9 mouse cellular contexts compared by ENCODE assay signal in the genomic region with DNA sequence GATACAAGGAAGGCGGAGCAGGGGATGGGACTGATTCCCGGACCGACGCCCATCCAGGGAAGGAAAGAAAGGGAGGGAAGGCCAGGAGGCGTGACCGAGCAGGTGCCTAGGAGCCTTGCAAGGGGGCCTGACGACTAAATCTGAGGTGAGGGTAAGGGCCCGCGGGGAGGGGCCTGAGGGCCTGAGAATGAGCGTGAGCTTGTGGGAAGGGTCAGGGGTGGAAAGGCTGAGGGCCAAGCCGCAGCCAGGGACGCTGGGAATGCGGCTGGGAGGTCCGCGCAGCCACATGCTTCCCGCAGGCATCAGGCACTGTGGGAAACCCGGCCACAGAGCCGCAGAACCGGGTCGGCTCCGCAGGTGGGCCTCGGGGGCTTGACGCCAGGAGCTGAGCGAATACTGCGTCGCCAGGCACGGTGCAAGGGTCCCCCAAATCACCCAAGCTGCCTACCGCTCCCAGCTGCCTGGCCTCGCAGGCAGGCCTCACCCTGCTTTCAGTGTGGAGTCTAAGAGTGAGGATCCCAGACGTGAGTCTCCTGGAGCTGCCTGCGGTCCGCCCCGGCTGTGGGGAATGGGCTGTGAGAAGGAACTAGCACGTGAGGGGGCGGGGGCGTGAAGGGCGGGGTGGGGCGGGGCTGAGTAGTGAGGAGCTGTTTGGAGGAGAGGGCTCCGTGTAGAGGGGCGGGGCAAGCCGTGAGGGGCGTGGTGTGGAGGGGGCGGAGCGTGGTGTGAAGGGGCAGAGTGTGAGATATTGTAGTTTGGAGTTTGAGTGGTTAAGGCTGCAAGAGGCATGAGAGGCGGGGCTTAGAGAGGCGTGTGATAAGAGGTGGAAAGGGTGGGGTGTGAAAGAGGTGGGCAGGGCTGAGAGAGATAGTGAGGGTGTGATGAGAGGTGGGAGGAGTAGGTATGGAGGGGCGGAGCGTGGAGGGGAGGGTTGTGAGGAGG. TPM values are rescaled to one million over a fixed set of nuclear protein-coding genes. Genes with fewer than 3 reads are reported as not detected.
DNase-seq lines count a peak whose midpoint lies in the region; ATAC-seq lines count a peak whose summit lies in the region.
"Had no signal": no experiment of that assay in that cellular context is flagged by ENCODE, and none has a peak within 500 bp of the region (broad histone marks: within the 10 kb centered on the region; RNA-seq: fewer than 3 reads in every experiment).

No protein-coding gene starts in this region.

- no peak overlapping the region for H3K9ac ChIP-seq in kidney, embryonic 15.5 days
- no peak overlapping the region for H3K9ac ChIP-seq in intestine, embryonic 14.5 days (ENCODE audit: low read length)
- H3K9ac ChIP-seq in neural tube, embryonic 12.5 days = no peak overlapping the region

- H3K4me2 ChIP-seq in kidney, embryonic 15.5 days = peak overlapping the region; percentile 27; the same call in 1 of the 2 replicates
- no peak overlapping the region for H3K4me2 ChIP-seq in intestine, embryonic 14.5 days (ENCODE audit: low read length)
- peak overlapping the region; percentile 44 for H3K4me2 ChIP-seq in neural tube, embryonic 12.5 days (replicated peaks)

- peaks cover 29% of the 10 kb centered on the region for H3K27me3 ChIP-seq in kidney, embryonic 15.5 days
- peaks cover 10% of the 10 kb centered on the region; the same call in 1 of the 2 replicates for H3K27me3 ChIP-seq in intestine, embryonic 14.5 days (replicated peaks; ENCODE audit: control insufficient read depth, insufficient read depth, low read length)
- H3K27me3 ChIP-seq in neural tube, embryonic 12.5 days (replicated peaks) = peaks cover 11% of the 10 kb centered on the region; the same call in 1 of the 2 replicates

- no peaks in the 10 kb centered on the region; the same call in 1 of the 2 replicates for H3K4me1 ChIP-seq in kidney, embryonic 15.5 days
- no peaks in the 10 kb centered on the region for H3K4me1 ChIP-seq in intestine, embryonic 14.5 days (replicated peaks; ENCODE audit: control insufficient read depth, insufficient read depth, low read length)
- 0 out of 2 replicates have a peak, but pooled peaks cover 6% of the 10 kb centered on the region for H3K4me1 ChIP-seq in neural tube, embryonic 12.5 days

- no peak overlapping the region for H3K27ac ChIP-seq in kidney, embryonic 15.5 days
- H3K27ac ChIP-seq in intestine, embryonic 14.5 days (ENCODE audit: low read depth) = no peak overlapping the region
- no peak overlapping the region for H3K27ac ChIP-seq in neural tube, embryonic 12.5 days

- H3K9me3 ChIP-seq in kidney, embryonic 15.5 days (replicated peaks) = no peaks in the 10 kb centered on the region
- no peaks in the 10 kb centered on the region for H3K9me3 ChIP-seq in intestine, embryonic 14.5 days (ENCODE audit: control insufficient read depth, low read length)
- H3K9me3 ChIP-seq in neural tube, embryonic 12.5 days = no peaks in the 10 kb centered on the region

- peak; percentile 64 for ATAC-seq in kidney, embryonic 15.5 days (replicated peaks; ENCODE audit: low FRiP score)
- ATAC-seq in common myeloid progenitor, adult 5-6 weeks (replicated peaks; ENCODE audit: low read depth, poor library complexity, severe bottlenecking) = peak; percentile 62
- peak; percentile 43; the same call in 1 of the 2 replicates for ATAC-seq in intestine, embryonic 14.5 days (replicated peaks; ENCODE audit: low FRiP score, low TSS enrichment, low read depth)
- ATAC-seq in neural tube, embryonic 12.5 days (ENCODE audit: low FRiP score, low read depth) = peak; percentile 63

- 40% methylated on average over 48 of the region's 48 CpGs for WGBS in kidney, embryonic 15.5 days
- 35% methylated on average over 48 of the region's 48 CpGs for WGBS in intestine, embryonic 14.5 days
- WGBS in neural tube, embryonic 12.5 days = 38% methylated on average over 48 of the region's 48 CpGs

- H3K36me3 ChIP-seq in kidney, embryonic 15.5 days = no peaks in the 10 kb centered on the region
- H3K36me3 ChIP-seq in intestine, embryonic 14.5 days (ENCODE audit: control insufficient read depth, insufficient read depth, low read length) = no peaks in the 10 kb centered on the region
- H3K36me3 ChIP-seq in neural tube, embryonic 12.5 days = no peaks in the 10 kb centered on the region

- H3K4me3 ChIP-seq in kidney, embryonic 15.5 days (replicated peaks) = no peak overlapping the region
- no peak overlapping the region for H3K4me3 ChIP-seq in intestine, embryonic 14.5 days (ENCODE audit: low read depth, low read length)
- peak overlapping the region; percentile 3; the same call in 1 of the 2 replicates for H3K4me3 ChIP-seq in neural tube, embryonic 12.5 days
- H3K4me3 ChIP-seq: megakaryocyte, embryonic 14.5 days had no signal

- DNase-seq in kidney, postnatal 25 days = no peak
- DNase-seq in intestine, embryonic 14.5 days (ENCODE audit: low spot score) = no peak
- no peak for DNase-seq in urinary bladder, adult 2 months (ENCODE audit: low spot score)
- DNase-seq in adrenal gland, postnatal 4 days (ENCODE audit: low spot score in 2 of 2) = no peak
- DNase-seq in heart, adult 9 months (ENCODE audit: low spot score in 2 of 2) = no peak

RNA-seq across cellular contexts. Expression of a gene that starts 2.0 kb away (rescaled TPM):
- polyA plus RNA-seq in kidney, embryonic 15.5 days (2015; fragmentation: Nextera tagmentation; extraction: Ambion mirVana) = not detected in 2 replicates
- total RNA-seq in common myeloid progenitor, adult 5-6 weeks (2017) = not detected in 2 replicates
- polyA plus RNA-seq in intestine, embryonic 14.5 days (2014; fragmentation: Nextera tagmentation; extraction: Ambion mirVana) = not detected in 2 replicates
- polyA plus RNA-seq in neural tube, embryonic 12.5 days (2016; fragmentation: Nextera tagmentation; extraction: Ambion mirVana) = 0.11 TPM in 1 of 2 replicates, not detected in the other
- polyA plus RNA-seq in urinary bladder, adult 2 months (2012; rRNA removed) = not detected in 2 replicates
- not detected for total RNA-seq in adrenal gland, postnatal 4 days (2021)

RNA-seq across cellular contexts. Expression of a gene that starts 31.5 kb away (rescaled TPM):
- 0.95 and 1.5 TPM in 2 replicates for polyA plus RNA-seq in kidney, embryonic 15.5 days (2015; fragmentation: Nextera tagmentation; extraction: Ambion mirVana)
- not detected in 2 replicates for total RNA-seq in common myeloid progenitor, adult 5-6 weeks (2017)
- polyA plus RNA-seq in intestine, embryonic 14.5 days (2014; fragmentation: Nextera tagmentation; extraction: Ambion mirVana) = 2.3 and 2.7 TPM in 2 replicates
- polyA plus RNA-seq in neural tube, embryonic 12.5 days (2016; fragmentation: Nextera tagmentation; extraction: Ambion mirVana) = 12.6 and 14.2 TPM in 2 replicates
- 0.27 and 0.39 TPM in 2 replicates for polyA plus RNA-seq in urinary bladder, adult 2 months (2012; rRNA removed)
- 1 to 10 TPM; 1.6 TPM for total RNA-seq in adrenal gland, postnatal 4 days (2021)

RNA-seq across cellular contexts. Expression of a gene that starts 37.9 kb away (rescaled TPM):
- 0.59 and 0.95 TPM in 2 replicates for polyA plus RNA-seq in kidney, embryonic 15.5 days (2015; fragmentation: Nextera tagmentation; extraction: Ambion mirVana)
- total RNA-seq in common myeloid progenitor, adult 5-6 weeks (2017) = not detected in 2 replicates
- polyA plus RNA-seq in intestine, embryonic 14.5 days (2014; fragmentation: Nextera tagmentation; extraction: Ambion mirVana) = 2.4 and 2.8 TPM in 2 replicates
- polyA plus RNA-seq in neural tube, embryonic 12.5 days (2016; fragmentation: Nextera tagmentation; extraction: Ambion mirVana) = 9.2 and 10.8 TPM in 2 replicates
- polyA plus RNA-seq in urinary bladder, adult 2 months (2012; rRNA removed) = 1.4 and 2.9 TPM in 2 replicates
- total RNA-seq in adrenal gland, postnatal 4 days (2021) = 1 to 10 TPM; 9.1 to 9.6 TPM
